Mouse (Mus musculus) heart, embryonic 13.5 days (tissue): ENCODE data around the gene Agbl4. TPM values are rescaled to one million over a fixed set of nuclear protein-coding genes. Genes with fewer than 3 reads are reported as not detected.
"Not testable (repeated sequence)": the region's sequence is repeated elsewhere in the genome, so short reads cannot be mapped to it uniquely, and the experiment has no call there.

Experiments used
- ATAC-seq: fragments of 200-750 bp; cut with Nextera tagmentation; 2 replicates; pipeline ENCODE4 v1.8.0; 2017; ENCODE audit warnings: moderate TSS enrichment; ENCODE audit not compliant: insufficient number of reproducible peaks, low FRiP score, low TSS enrichment; ENCODE audit errors: extremely low read depth
- H3K27ac ChIP-seq: fragments of 300-500 bp; sonication (generic); replicated peaks from 2 replicates; pipeline ENCODE4 v1.5.1; 2015; ENCODE audit warnings: moderate library complexity, mild to moderate bottlenecking, inconsistent platforms
- H3K27me3 ChIP-seq: fragments of 300-500 bp; sonication (generic); replicated peaks from 2 replicates; pipeline ENCODE4 v1.6.1; 2015; ENCODE audit warnings: mild to moderate bottlenecking, inconsistent platforms
- H3K36me3 ChIP-seq: fragments of 300-500 bp; sonication (generic); 2 replicates; pipeline ENCODE4 v1.6.1; 2015; ENCODE audit warnings: mild to moderate bottlenecking, inconsistent platforms
- H3K4me1 ChIP-seq: fragments of 300-500 bp; sonication (generic); 2 replicates; pipeline ENCODE4 v1.6.1; 2015; ENCODE audit warnings: inconsistent platforms
- H3K4me2 ChIP-seq: fragments of 300-500 bp; sonication (generic); 2 replicates; pipeline ENCODE4 v1.6.1; 2015; ENCODE audit warnings: inconsistent platforms, mild to moderate bottlenecking, moderate library complexity
- H3K4me3 ChIP-seq: fragments of 300-500 bp; sonication (generic); 2 replicates; pipeline ENCODE4 v1.5.1; 2015; ENCODE audit warnings: moderate library complexity, mild to moderate bottlenecking, inconsistent platforms
- H3K9ac ChIP-seq: fragments of 300-500 bp; sonication (generic); 2 replicates; pipeline ENCODE4 v1.6.1; 2015; ENCODE audit warnings: inconsistent platforms, mild to moderate bottlenecking, moderate library complexity
- H3K9me3 ChIP-seq: fragments of 300-500 bp; sonication (generic); 2 replicates; pipeline ENCODE4 v1.6.1; 2016; ENCODE audit warnings: inconsistent platforms
- WGBS: fragments of 180-500 bp; shearing (Covaris S2); methylation state at CpG from one replicate; pipeline ENCODE4 v1.1.7; 2015; ENCODE audit warnings: mixed read lengths; 5-methylcytosine and 5-hydroxymethylcytosine counted together
- polyA plus RNA-seq: library from polyadenylated mRNA; unstranded; fragments of >200 nt; fragmentation: Nextera tagmentation; extraction: Ambion mirVana; gene quantifications from 2 replicates; pipeline ENCODE4 v1.2.1, GENCODE M21; 2015

Agbl4 gene
- polyA plus RNA-seq, 1 experiment from 2014 or later = 0.94 TPM

DNA sequence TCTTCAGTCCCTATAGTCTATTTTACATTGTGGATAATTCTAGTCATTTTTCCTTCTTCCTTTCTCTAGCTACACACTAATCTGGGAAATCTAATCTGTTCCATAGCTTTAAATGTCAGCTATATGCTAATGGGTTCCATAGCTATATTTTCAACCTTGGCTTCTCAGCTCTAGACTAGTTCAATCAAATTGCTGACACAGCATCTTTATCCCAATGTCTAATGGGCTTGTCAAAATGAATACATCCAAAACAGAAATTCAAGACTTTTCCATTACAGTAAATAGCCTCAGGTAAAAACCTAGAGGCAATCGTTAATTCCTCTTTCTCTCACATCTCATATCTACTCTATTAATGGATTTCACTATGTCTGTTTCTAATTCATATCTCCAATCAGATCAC is 750.3 kb downstream of the Agbl4 start:
- ATAC-seq = no peak

DNA sequence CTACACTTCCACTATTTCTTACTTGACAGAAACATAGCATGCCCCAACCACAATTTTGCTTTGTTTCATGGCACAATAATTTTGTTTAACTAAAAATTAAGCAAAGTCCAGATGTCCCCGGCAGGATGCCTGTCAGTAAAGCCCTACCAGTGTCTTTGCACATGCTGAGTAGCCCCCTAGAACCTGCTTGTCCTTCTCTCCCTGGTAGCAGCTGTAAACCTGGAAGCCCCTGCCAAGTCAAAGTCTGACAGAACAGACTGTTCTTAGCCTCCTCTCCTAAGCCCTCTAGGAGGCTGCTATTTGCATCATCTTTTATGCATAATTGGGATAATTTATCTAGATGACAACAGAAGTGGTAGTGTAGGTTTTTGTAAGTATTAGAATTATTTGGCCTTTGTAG is 758.4 kb downstream of the Agbl4 start:
- Histone ChIP-seq H3K9ac (no peak overlapping the region), H3K27ac (no peak overlapping the region), H3K4me1 (no peaks in the 10 kb centered on the region), H3K4me3 (no peak overlapping the region), H3K4me2 (no peak overlapping the region), H3K9me3 (no peaks in the 10 kb centered on the region), H3K36me3 (no peaks in the 10 kb centered on the region), H3K27me3 (no peaks in the 10 kb centered on the region)
- 68% methylated on average over 1 of the region's 1 CpGs for WGBS
- ATAC-seq = no peak

More for the DNA sequence above, 750.3 kb downstream of the Agbl4 start:
- Histone ChIP-seq H3K36me3 (no peaks in the 10 kb centered on the region), H3K9me3 (no peaks in the 10 kb centered on the region), H3K9ac (no peak overlapping the region), H3K4me3 (no peak overlapping the region), H3K4me1 (no peaks in the 10 kb centered on the region), H3K27ac (no peak overlapping the region), H3K27me3 (no peaks in the 10 kb centered on the region), H3K4me2 (no peak overlapping the region)
- 80% methylated on average over 1 of the region's 1 CpGs for WGBS

GRCm38 (mm10) chr4:111181478-111181877 is 784.0 kb downstream of the Agbl4 start:
- no peak overlapping the region for H3K4me2 ChIP-seq
- 73% methylated on average over 2 of the region's 2 CpGs for WGBS
- no peak for ATAC-seq
- H3K27me3 ChIP-seq = no peaks in the 10 kb centered on the region
- no peak overlapping the region for H3K4me3 ChIP-seq
- no peak overlapping the region for H3K27ac ChIP-seq
- no peaks in the 10 kb centered on the region for H3K4me1 ChIP-seq
- H3K9ac ChIP-seq = no peak overlapping the region
- no peaks in the 10 kb centered on the region for H3K9me3 ChIP-seq
- no peaks in the 10 kb centered on the region for H3K36me3 ChIP-seq

DNA sequence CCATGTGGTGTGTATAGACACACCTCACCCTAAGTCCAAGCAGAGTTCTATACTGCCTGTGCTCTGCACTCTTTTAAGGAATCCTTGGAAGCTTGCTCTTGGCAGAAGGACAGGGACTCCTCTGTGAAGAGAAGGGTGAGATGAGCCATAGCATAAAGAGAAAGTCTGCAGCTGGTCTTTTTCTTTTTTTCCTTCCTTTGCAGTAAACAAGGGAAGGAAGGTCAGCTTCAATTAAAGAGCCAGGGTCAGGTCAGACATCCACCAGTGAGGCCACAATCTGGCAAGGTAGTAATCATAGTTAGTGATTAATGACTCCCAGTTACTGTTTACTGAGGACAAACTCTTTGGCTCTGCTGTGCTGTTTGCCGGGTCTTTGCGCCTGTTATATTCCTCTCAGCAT is 802.6 kb downstream of the Agbl4 start:
- H3K4me3 ChIP-seq = no peak overlapping the region
- no peaks in the 10 kb centered on the region for H3K4me1 ChIP-seq
- H3K9ac ChIP-seq = no peak overlapping the region
- ATAC-seq = no peak
- H3K27ac ChIP-seq = no peak overlapping the region
- H3K27me3 ChIP-seq = no peaks in the 10 kb centered on the region
- no peaks in the 10 kb centered on the region for H3K36me3 ChIP-seq
- H3K4me2 ChIP-seq = no peak overlapping the region
- H3K9me3 ChIP-seq = no peaks in the 10 kb centered on the region
- WGBS = 69% methylated on average over 2 of the region's 2 CpGs

GRCm38 (mm10) chr4:111215191-111215762 is 817.8 kb downstream of the Agbl4 start:
- Histone ChIP-seq H3K36me3 (no peaks in the 10 kb centered on the region), H3K27ac (no peak overlapping the region), H3K4me3 (no peak overlapping the region), H3K9me3 (no peaks in the 10 kb centered on the region), H3K9ac (no peak overlapping the region), H3K4me2 (no peak overlapping the region), H3K4me1 (no peaks in the 10 kb centered on the region), H3K27me3 (no peaks in the 10 kb centered on the region)
- 53% methylated on average over 3 of the region's 3 CpGs for WGBS
- no peak for ATAC-seq

DNA sequence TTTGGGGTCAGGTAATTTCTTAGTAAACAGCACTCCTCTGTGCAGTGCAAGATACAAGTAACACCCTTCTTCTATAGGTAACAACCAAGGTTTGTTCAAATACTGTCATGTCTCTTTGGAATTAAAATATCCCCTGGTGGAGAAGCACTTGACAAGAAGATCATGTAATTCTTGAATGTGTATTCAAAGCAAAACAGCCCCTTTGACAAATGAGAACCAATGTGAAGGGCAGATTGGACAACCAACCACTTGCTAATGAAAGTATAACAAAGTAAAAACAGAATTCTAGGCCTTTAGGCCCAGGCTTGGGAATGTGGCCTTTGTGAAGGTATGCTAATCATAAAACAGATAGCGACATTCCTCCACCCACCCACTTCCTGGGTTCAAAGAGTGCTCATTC is 821.6 kb downstream of the Agbl4 start:
- not testable (repeated sequence) for H3K9ac ChIP-seq, H3K27me3 ChIP-seq, H3K36me3 ChIP-seq, H3K27ac ChIP-seq, H3K4me1 ChIP-seq, ATAC-seq, H3K9me3 ChIP-seq, H3K4me2 ChIP-seq, H3K4me3 ChIP-seq
- 59% methylated on average over 1 of the region's 1 CpGs for WGBS

DNA sequence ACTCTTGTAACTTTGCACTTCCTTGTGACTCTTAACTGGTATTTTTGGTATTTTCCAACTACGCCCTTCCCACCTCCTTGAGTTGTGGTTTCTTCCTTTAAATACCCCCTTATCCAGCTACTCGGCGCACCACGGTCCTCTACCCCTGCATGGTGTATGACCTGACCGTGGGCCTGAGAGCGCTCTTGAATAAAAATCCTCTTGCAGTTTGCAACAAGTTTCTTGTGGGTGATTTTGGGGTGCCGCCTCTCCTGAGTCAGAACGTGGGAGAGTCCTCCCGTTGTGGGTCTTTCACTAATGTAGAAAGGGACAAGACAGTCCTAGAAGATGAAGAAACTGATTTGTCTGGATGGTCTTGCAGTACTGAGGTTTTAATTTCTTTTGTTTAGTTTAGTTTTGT is 822.1 kb downstream of the Agbl4 start:
- ATAC-seq, H3K4me1 ChIP-seq, H3K36me3 ChIP-seq, H3K9ac ChIP-seq, H3K27me3 ChIP-seq, H3K9me3 ChIP-seq, H3K4me3 ChIP-seq, H3K4me2 ChIP-seq, H3K27ac ChIP-seq: not testable (repeated sequence)
- WGBS = 82% methylated on average over 9 of the region's 9 CpGs

GRCm38 (mm10) chr4:111233849-111234248 is 836.4 kb downstream of the Agbl4 start:
- Histone ChIP-seq H3K4me1 (no peaks in the 10 kb centered on the region), H3K9me3 (no peaks in the 10 kb centered on the region), H3K4me2 (no peak overlapping the region), H3K27ac (no peak overlapping the region), H3K4me3 (no peak overlapping the region), H3K36me3 (no peaks in the 10 kb centered on the region), H3K27me3 (no peaks in the 10 kb centered on the region), H3K9ac (no peak overlapping the region)
- WGBS = 58% methylated on average over 1 of the region's 1 CpGs
- no peak for ATAC-seq

- ATAC-seq = no peak
- no peak overlapping the region for H3K27ac ChIP-seq
These were observed 854.5 kb downstream of the Agbl4 start for GRCm38 (mm10) chr4:111251917-111252316.

DNA sequence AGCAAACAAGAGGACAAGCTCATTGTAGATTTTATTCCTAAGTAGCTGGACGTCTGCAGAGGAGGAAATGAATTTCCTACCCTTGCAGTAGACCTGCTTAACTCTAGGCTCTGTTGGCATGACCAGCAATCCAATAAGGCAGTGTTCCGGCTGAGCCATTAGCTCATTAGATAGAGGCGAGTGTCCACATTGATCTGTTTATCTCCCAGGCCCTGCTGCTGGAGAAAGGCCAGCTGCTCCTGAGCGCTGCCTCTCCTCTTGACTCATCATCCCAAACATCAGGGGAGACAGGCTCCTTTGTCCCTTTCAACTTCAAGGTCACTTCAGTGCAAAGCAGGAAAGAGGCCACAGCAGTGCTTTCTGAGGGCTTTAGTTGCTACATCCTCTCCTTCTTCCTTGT is 858.0 kb downstream of the Agbl4 start:
- Histone ChIP-seq H3K9me3 (no peaks in the 10 kb centered on the region), H3K9ac (no peak overlapping the region), H3K4me2 (no peak overlapping the region), H3K36me3 (no peaks in the 10 kb centered on the region), H3K27ac (no peak overlapping the region), H3K4me3 (no peak overlapping the region), H3K27me3 (no peaks in the 10 kb centered on the region), H3K4me1 (no peaks in the 10 kb centered on the region)
- ATAC-seq = no peak
- 12% methylated on average over 4 of the region's 4 CpGs for WGBS

More at GRCm38 (mm10) chr4:111251917-111252316, 854.5 kb downstream of the Agbl4 start:
- H3K27me3 ChIP-seq = no peaks in the 10 kb centered on the region
- no peaks in the 10 kb centered on the region for H3K36me3 ChIP-seq
- no peak overlapping the region for H3K4me3 ChIP-seq
- H3K9me3 ChIP-seq = no peaks in the 10 kb centered on the region
- WGBS = 77% methylated on average over 5 of the region's 5 CpGs
- no peak overlapping the region for H3K9ac ChIP-seq
- no peaks in the 10 kb centered on the region for H3K4me1 ChIP-seq
- H3K4me2 ChIP-seq = no peak overlapping the region

DNA sequence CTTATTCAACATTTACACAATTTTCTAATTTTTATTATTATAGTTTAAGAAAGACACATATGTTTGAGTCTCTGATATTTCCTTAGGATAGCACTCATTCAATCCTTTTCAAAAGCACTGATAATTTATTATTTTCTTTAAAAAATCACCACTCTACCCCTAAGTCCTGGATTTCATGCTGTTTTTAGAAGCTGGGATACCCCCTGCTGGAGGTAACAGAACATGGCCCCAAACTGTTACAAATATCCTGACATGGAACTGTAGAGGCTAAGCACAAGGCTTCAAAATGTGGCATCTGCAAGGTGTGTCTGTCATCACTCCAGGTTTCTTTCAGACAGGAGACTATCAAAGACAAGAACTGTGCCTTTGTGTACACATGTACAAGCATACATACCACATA is 859.5 kb downstream of the Agbl4 start:
- no peak overlapping the region for H3K4me2 ChIP-seq

DNA sequence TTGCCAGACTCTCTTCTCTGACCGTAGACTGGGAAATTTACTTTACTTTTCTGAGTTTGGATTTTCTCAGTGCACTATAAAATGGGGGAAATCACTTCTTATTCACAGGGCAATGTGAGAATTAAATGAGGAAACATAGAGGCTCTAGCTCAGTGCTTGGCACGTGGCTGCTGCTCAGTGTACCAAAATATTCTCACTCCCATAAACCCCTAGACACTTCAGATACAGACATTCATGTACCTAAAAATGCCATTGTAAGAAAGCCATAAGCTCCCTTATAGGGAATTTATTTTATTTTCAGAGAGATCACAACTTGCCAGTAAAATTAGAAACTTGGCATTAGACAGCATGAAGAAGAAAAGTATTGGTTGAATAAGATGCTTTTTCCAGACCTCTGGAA is 883.5 kb downstream of the Agbl4 start:
- no peak for ATAC-seq
- Histone ChIP-seq H3K4me2 (no peak overlapping the region), H3K27ac (no peak overlapping the region), H3K36me3 (no peaks in the 10 kb centered on the region), H3K27me3 (no peaks in the 10 kb centered on the region), H3K9ac (no peak overlapping the region), H3K4me1 (peaks cover 8% of the 10 kb centered on the region; the same call in 1 of the 2 replicates), H3K9me3 (no peaks in the 10 kb centered on the region), H3K4me3 (no peak overlapping the region)
- 69% methylated on average over 2 of the region's 2 CpGs for WGBS

More for the DNA sequence above, 859.5 kb downstream of the Agbl4 start:
- no peak overlapping the region for H3K27ac ChIP-seq
- no peaks in the 10 kb centered on the region for H3K36me3 ChIP-seq
- no peaks in the 10 kb centered on the region for H3K4me1 ChIP-seq
- no peaks in the 10 kb centered on the region for H3K27me3 ChIP-seq
- ATAC-seq = no peak
- no peak overlapping the region for H3K9ac ChIP-seq
- no peak overlapping the region for H3K4me3 ChIP-seq
- no peaks in the 10 kb centered on the region for H3K9me3 ChIP-seq
